Mouse (Mus musculus) testis, adult 2 months (tissue): ENCODE data around the gene 9530068E07Rik.

Experiments used
- CTCF ChIP-seq: fragments of 200-500 bp; IDR thresholded peaks from 2 replicates; pipeline ENCODE4 v1.5.1; 2012; ENCODE audit warnings: low read depth, mild to moderate bottlenecking, inconsistent platforms, low read length, moderate library complexity; ENCODE audit not compliant: control insufficient read depth, insufficient read depth, insufficient replicate concordance
- POLR2A ChIP-seq: fragments of 200-500 bp; IDR thresholded peaks from 2 replicates; pipeline ENCODE4 v1.6.1; 2012; ENCODE audit warnings: low read depth, mild to moderate bottlenecking, inconsistent platforms, low read length, moderate library complexity; ENCODE audit not compliant: control insufficient read depth

DNA sequence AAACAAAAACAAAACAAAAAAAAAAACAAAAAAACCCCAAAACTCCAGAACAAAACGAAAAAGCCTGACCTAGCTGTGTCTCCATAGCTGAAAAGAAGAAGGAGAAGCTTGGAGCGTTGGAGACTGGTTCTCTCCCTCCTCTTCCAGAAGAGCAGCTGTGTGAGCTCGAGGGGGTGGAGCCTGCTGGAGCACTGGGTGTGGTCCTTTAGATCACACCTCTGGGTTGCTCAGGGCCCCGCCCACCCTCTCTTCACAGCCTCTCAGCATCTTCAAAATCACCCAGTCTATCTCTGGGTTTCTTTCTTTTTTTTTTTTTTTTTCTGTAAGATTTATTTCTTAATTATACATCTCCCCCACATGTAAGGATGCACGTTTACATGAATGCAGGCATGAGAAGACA lies 23.0 kb downstream of the 9530068E07Rik start:
- TF ChIP-seq CTCF, result no peak
- no peak for TF ChIP-seq POLR2A
